Mouse (Mus musculus) spleen, adult 12 weeks (tissue): ENCODE measurements at regions not wholly inside any gene's neighbourhood (a gene's known extent, or its start where the extent isn't known, plus 50 kb on each side); places are given as distances from the start of the nearest gene placed in this dataset.

ENCODE experiments used
- DNase-seq: peaks from one replicate; pipeline ENCODE4 v3.0.0; 2022; ENCODE audit warnings: low spot score

DNA sequence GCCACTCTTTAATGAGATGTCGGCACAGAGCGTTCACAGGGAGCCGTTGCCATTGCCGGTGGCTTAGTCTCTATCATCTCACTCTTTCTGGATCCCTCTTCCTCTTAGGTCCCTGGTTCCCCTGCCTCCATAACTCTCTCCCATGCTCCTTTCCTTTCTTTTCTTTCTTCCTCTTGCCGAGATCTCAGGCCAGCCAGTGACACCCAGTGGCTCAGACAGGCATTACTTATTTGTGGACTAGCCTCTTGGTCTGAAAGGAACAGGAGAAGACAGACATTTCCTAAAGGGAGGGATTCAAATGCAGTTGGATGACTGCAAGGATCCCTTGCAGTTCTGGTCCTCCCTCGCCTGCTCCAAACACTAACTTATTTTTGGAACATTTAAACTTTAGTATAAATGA is 180.5 kb upstream of the Ado start:
- DNase-seq = no peak

DNA sequence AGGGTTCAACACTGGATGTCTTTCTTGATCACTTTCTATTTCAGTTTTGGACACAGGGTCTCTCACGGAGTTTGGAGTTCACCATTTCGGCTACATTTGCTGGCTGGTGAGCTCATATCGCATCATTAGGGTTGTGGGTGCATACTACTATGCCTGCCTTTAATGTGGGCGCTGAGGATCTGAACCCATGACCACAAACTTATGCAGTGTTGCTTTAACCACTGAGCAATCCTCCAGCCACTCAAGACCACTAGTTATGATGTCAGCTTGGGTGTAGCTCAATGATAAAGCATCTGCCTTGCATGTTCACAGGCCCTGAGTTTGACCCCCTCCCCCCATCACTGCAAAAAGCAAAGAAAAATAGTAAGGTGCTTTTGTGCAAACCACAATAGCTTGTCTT is 178.8 kb upstream of the Ado start:
- no peak for DNase-seq

DNA sequence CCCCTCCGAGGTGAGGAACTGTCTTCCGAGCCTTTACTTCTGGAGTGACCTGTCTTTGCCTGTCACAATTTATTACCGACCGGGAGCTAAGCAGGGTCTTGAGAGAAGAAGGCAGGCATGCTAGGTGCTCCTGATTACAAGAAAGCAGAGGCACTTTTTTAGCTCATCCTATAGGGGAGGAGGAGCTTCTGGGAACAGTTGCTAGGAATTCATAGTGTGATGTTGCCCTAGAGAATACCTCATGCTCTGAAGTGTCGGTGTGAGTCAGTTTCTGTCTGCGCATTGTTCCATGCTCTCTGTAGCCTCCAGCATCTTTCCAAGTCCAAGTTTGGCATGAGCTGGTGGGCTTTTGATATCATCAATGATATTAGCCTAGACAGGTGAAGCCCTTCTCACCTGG is 178.0 kb upstream of the Ado start:
- no peak for DNase-seq

GRCm38 (mm10) chr10:67726351-67726750 is 177.6 kb upstream of the Ado start:
- no peak for DNase-seq

GRCm38 (mm10) chr10:67721787-67722186 is 173.0 kb upstream of the Ado start:
- no peak for DNase-seq

DNA sequence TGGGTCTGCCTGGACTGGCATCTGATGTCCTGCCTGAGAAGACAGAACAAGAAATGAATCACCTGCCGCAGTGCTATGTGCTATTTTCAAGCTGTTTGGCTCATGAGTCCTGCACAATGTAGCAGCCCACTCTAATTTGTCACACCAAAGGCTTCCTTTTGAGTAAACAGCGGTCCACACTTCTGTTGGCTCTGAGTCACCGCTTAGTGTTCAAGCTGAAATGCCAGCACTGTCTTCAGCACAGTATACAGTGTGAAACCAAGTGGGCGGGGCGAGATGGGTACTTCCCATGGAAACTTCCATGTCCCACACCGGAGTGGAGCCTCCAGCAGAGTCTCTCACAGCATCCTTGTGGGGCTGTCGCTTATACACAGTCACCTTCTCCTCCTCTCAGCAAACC is 168.8 kb upstream of the Ado start:
- DNase-seq = no peak

- DNase-seq = no peak
Observed at GRCm38 (mm10) chr10:67715046-67715445, 166.3 kb upstream of the Ado start.

DNA sequence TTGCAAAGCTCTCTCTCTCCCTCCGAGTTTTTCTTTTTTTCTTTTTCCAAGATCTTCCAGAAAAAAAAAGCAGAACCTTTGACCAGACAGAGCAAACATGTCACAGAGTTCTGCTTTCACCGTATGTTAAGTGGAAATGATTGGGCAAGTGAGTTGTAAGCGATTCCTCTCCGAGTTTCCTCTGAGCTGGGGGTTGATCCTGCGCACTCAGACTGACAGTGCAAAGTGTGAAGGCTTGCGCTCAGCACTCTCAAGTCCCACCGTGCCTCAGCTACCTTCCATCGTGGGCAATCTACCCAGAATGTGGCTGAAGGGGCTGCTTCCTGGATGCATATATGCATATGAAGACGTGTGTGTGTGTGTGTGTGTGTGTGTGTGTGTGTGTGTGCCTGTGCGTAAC is 164.3 kb upstream of the Ado start:
- DNase-seq = no peak

- DNase-seq = no peak
Observed at GRCm38 (mm10) chr10:67712665-67713064, 163.9 kb upstream of the Ado start.

GRCm38 (mm10) chr10:67711961-67712360 is 163.2 kb upstream of the Ado start:
- no peak for DNase-seq

GRCm38 (mm10) chr10:67706436-67706835 is 157.7 kb upstream of the Ado start:
- DNase-seq = no peak

GRCm38 (mm10) chr10:67702783-67703455 is 154.2 kb upstream of the Ado start:
- no peak for DNase-seq

- DNase-seq = no peak
Observed at GRCm38 (mm10) chr10:67697401-67698195, 148.8 kb upstream of the Ado start.

- DNase-seq = no peak
Observed at GRCm38 (mm10) chr10:67695891-67696853, 147.4 kb upstream of the Ado start.

GRCm38 (mm10) chr10:67694751-67695150 is 146.0 kb upstream of the Ado start:
- DNase-seq = no peak

DNA sequence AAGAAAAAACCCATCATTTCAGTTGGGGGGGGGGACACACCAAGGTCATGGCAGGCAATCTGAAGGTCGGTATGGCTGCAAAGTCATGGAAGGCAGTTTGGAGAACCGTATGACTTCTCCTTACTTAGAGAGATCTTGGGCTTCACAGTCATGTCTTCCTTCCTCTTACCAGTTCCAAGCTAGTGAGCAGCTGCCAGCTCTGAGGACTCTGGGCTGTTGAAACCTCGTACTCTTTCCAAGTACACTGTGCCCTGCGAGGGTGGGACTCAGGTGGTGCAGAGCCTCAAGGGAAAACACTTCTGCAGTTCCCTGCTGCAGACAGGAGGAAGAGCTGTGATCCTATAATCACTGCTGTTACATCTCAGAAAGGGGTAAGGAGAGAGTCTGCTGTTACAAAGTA is 144.8 kb upstream of the Ado start:
- no peak for DNase-seq

- DNase-seq = no peak
Observed at GRCm38 (mm10) chr10:67689944-67690670, 141.4 kb upstream of the Ado start.

GRCm38 (mm10) chr10:67679382-67679781 is 130.6 kb upstream of the Ado start:
- peak; percentile 3 for DNase-seq

GRCm38 (mm10) chr10:67673450-67673849 is 124.7 kb upstream of the Ado start:
- DNase-seq = peak; percentile 26

DNA sequence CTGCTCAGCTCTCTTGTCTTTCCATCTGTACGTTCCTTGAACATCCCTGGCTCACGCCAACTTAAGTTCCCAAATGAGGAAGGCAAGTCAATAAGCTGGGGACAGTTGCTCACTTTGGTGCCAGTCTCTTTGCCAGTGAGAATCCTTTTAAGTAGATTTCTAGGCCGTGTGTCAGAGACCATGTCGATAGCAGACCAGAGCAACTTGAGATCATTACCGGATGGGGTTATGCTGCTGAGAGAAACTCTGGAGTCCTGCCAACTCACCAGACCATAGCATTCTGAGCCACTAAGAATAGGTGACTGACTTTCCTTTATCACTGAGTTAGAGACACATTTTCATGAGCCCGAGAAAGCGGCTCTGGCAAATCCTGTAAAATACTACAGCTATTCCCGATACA is 123.5 kb upstream of the Ado start:
- DNase-seq = no peak

DNA sequence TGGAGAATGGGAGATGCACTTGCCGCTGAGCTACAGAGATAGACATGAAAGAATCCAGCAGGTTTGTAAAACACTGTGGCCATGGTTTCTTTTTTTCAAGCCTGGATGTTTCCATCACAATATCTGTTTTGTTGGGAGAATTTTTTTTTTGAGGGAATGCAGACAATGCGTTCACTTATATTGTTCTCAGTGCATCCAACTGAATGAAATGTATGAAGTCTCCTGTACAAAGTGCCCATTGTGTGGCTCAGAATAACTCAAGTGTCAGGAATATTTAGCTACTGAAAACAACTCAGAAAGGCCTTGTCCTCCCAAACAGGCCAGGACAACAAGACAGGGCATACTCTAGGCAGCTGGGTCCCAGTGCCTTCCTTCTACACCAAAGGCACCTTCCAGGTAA is 120.3 kb upstream of the Ado start:
- DNase-seq = no peak

GRCm38 (mm10) chr10:67663028-67663427 is 114.3 kb upstream of the Ado start:
- DNase-seq = no peak
